Comparison of ENCODE assay signal across 22 mouse cellular contexts in genomic region chr1:79874741-79875140, GRCm38 (mm10). TPM values are rescaled to one million over a fixed set of nuclear protein-coding genes. Genes with fewer than 3 reads are reported as not detected.
DNase-seq lines count a peak whose midpoint lies in the region; ATAC-seq lines count a peak whose summit lies in the region.
"Had no signal": no experiment of that assay in that cellular context is flagged by ENCODE, and none has a peak within 500 bp of the region (broad histone marks: within the 10 kb centered on the region; RNA-seq: fewer than 3 reads in every experiment).

No protein-coding gene starts in this region.

- no peak for DNase-seq in hindbrain, embryonic 11.5 days (ENCODE audit: low spot score)
- DNase-seq in hindbrain, embryonic 14.5 days (ENCODE audit: low spot score): no peak
- DNase-seq in retina, postnatal 1 day: peak; percentile 58
- no peak for DNase-seq in retina, embryonic 14.5 days (ENCODE audit: low spot score)
- no peak for DNase-seq in gastrocnemius, postnatal 14 days
- DNase-seq in layer of hippocampus, postnatal 36 days: no peak
- DNase-seq: adrenal gland, adult 8-10 months; adrenal gland, postnatal 36 days; cerebellum, adult 11 months; cerebellum, adult 8-10 months; cerebellum, postnatal 25 days; gastrocnemius, postnatal 25 days; heart, adult 11 months; heart, postnatal 36 days had no signal

- H3K9me3 ChIP-seq in hindbrain, embryonic 11.5 days (ENCODE audit: control insufficient read depth, low read length): no peaks in the 10 kb centered on the region
- no peaks in the 10 kb centered on the region for H3K9me3 ChIP-seq in hindbrain, embryonic 14.5 days (ENCODE audit: control insufficient read depth, low read length)
- no peaks in the 10 kb centered on the region for H3K9me3 ChIP-seq in intestine, embryonic 15.5 days
- H3K9me3 ChIP-seq: embryonic facial prominence, embryonic 13.5 days; forebrain, embryonic 12.5 days; heart, embryonic 13.5 days; hindbrain, embryonic 12.5 days had no signal

- ATAC-seq in hindbrain, embryonic 11.5 days (ENCODE audit: low FRiP score): peak; percentile 49; the same call in 1 of the 2 replicates
- ATAC-seq in hindbrain, embryonic 14.5 days (ENCODE audit: low FRiP score): no peak
- ATAC-seq in intestine, embryonic 15.5 days: peak; percentile 71
- ATAC-seq: forebrain, embryonic 16.5 days; hindbrain, postnatal 0 days; Patski had no signal

- no peak overlapping the region for H3K9ac ChIP-seq in hindbrain, embryonic 11.5 days (ENCODE audit: low read depth, low read length)
- H3K9ac ChIP-seq in hindbrain, embryonic 14.5 days: no peak overlapping the region
- H3K9ac ChIP-seq in intestine, embryonic 15.5 days: no peak overlapping the region
- H3K9ac ChIP-seq: embryonic facial prominence, embryonic 13.5 days; forebrain, embryonic 12.5 days; heart, embryonic 13.5 days; hindbrain, embryonic 12.5 days had no signal

- no peaks in the 10 kb centered on the region for H3K36me3 ChIP-seq in hindbrain, embryonic 11.5 days (ENCODE audit: control insufficient read depth, insufficient read depth, low read length)
- H3K36me3 ChIP-seq in hindbrain, embryonic 14.5 days (replicated peaks; ENCODE audit: control insufficient read depth, insufficient read depth): no peaks in the 10 kb centered on the region
- H3K36me3 ChIP-seq in intestine, embryonic 15.5 days: no peaks in the 10 kb centered on the region
- H3K36me3 ChIP-seq: embryonic facial prominence, embryonic 13.5 days; forebrain, embryonic 12.5 days; heart, embryonic 13.5 days; hindbrain, embryonic 12.5 days had no signal

- H3K4me2 ChIP-seq in hindbrain, embryonic 11.5 days (replicated peaks; ENCODE audit: low read depth, low read length): no peak overlapping the region
- H3K4me2 ChIP-seq in hindbrain, embryonic 14.5 days (replicated peaks): no peak overlapping the region
- no peak overlapping the region for H3K4me2 ChIP-seq in intestine, embryonic 15.5 days (replicated peaks)
- H3K4me2 ChIP-seq: embryonic facial prominence, embryonic 13.5 days; forebrain, embryonic 12.5 days; heart, embryonic 13.5 days; hindbrain, embryonic 12.5 days had no signal

- H3K27ac ChIP-seq in hindbrain, embryonic 11.5 days (ENCODE audit: low read depth, low read length): no peak overlapping the region
- no peak overlapping the region for H3K27ac ChIP-seq in hindbrain, embryonic 14.5 days
- no peak overlapping the region for H3K27ac ChIP-seq in intestine, embryonic 15.5 days
- H3K27ac ChIP-seq: embryonic facial prominence, embryonic 13.5 days; forebrain, embryonic 12.5 days; heart, embryonic 13.5 days; hindbrain, embryonic 12.5 days; hindbrain, postnatal 0 days had no signal

- intact Hi-C loops in gastrocnemius, postnatal 14 days (cut with DNase I; ENCODE audit: low total_unique reads): no loop called here

- H3K4me1 ChIP-seq in hindbrain, embryonic 11.5 days (replicated peaks; ENCODE audit: control insufficient read depth, insufficient read depth, low read length): no peaks in the 10 kb centered on the region
- no peaks in the 10 kb centered on the region for H3K4me1 ChIP-seq in hindbrain, embryonic 14.5 days (replicated peaks; ENCODE audit: control insufficient read depth, insufficient read depth, low read length)
- no peaks in the 10 kb centered on the region for H3K4me1 ChIP-seq in intestine, embryonic 15.5 days (replicated peaks)
- H3K4me1 ChIP-seq: embryonic facial prominence, embryonic 13.5 days had no signal

- WGBS in hindbrain, embryonic 11.5 days: 57% methylated on average over 3 of the region's 3 CpGs
- WGBS in hindbrain, embryonic 14.5 days: 51% methylated on average over 3 of the region's 3 CpGs
- 64% methylated on average over 3 of the region's 3 CpGs for WGBS in intestine, embryonic 15.5 days

- H3K4me3 ChIP-seq in hindbrain, embryonic 11.5 days (ENCODE audit: low read depth, low read length): no peak overlapping the region
- no peak overlapping the region for H3K4me3 ChIP-seq in hindbrain, embryonic 14.5 days (replicated peaks; ENCODE audit: low read length)
- no peak overlapping the region for H3K4me3 ChIP-seq in intestine, embryonic 15.5 days (replicated peaks)
- H3K4me3 ChIP-seq: embryonic facial prominence, embryonic 13.5 days; forebrain, embryonic 12.5 days; heart, embryonic 13.5 days; hindbrain, embryonic 12.5 days had no signal

- no peaks in the 10 kb centered on the region for H3K27me3 ChIP-seq in hindbrain, embryonic 11.5 days (ENCODE audit: control insufficient read depth, insufficient read depth, low read length)
- no peaks in the 10 kb centered on the region for H3K27me3 ChIP-seq in hindbrain, embryonic 14.5 days (ENCODE audit: control insufficient read depth, insufficient read depth, low read length)
- H3K27me3 ChIP-seq in intestine, embryonic 15.5 days (replicated peaks): no peaks in the 10 kb centered on the region
- H3K27me3 ChIP-seq: embryonic facial prominence, embryonic 13.5 days; forebrain, embryonic 12.5 days; heart, embryonic 13.5 days; hindbrain, embryonic 12.5 days had no signal

RNA-seq across cellular contexts. Expression of gene Serpine2, which starts 13.8 kb away (rescaled TPM):
- 91.7 and 103 TPM in 2 replicates for polyA plus RNA-seq in hindbrain, embryonic 11.5 days (2014; fragmentation: Nextera tagmentation; extraction: Ambion mirVana)
- polyA plus RNA-seq in hindbrain, embryonic 14.5 days (2014; fragmentation: Nextera tagmentation; extraction: Ambion mirVana): 328 and 356 TPM in 2 replicates
- 82.8 and 96.8 TPM in 2 replicates for polyA plus RNA-seq in intestine, embryonic 15.5 days (2015; fragmentation: Nextera tagmentation; extraction: Ambion mirVana)
- 10 to 100 TPM; 41.6 to 45.5 TPM for total RNA-seq in gastrocnemius, postnatal 14 days (2021)
- 100 to 1,000 TPM; 129 to 137 TPM for total RNA-seq in layer of hippocampus, postnatal 36 days (2021)
